Mouse (Mus musculus) small intestine, adult 2 months (tissue): ENCODE data around the gene Dnm1. TPM values are rescaled to one million over a fixed set of nuclear protein-coding genes. Genes with fewer than 3 reads are reported as not detected.

ENCODE experiments used
- H3K27ac ChIP-seq: fragments of 200-500 bp; 2 replicates; pipeline ENCODE4 v1.5.1; 2012; ENCODE audit warnings: low read depth, low read length, control low read depth, inconsistent platforms; ENCODE audit not compliant: insufficient read depth
- H3K27me3 ChIP-seq: fragments of 200-500 bp; 2 replicates; pipeline ENCODE4 v1.6.1; 2012; ENCODE audit warnings: mild to moderate bottlenecking, moderate library complexity, low read length, inconsistent platforms; ENCODE audit not compliant: control insufficient read depth, insufficient read depth
- H3K36me3 ChIP-seq: fragments of 200-500 bp; 2 replicates; pipeline ENCODE4 v1.6.1; 2012; ENCODE audit warnings: mild to moderate bottlenecking, low read length, control low read depth, inconsistent platforms; ENCODE audit not compliant: control insufficient read depth, insufficient read depth
- H3K4me1 ChIP-seq: fragments of 200-500 bp; 2 replicates; pipeline ENCODE4 v1.6.1; 2012; ENCODE audit warnings: low read length, inconsistent platforms, mixed read lengths; ENCODE audit not compliant: control insufficient read depth, insufficient read depth, insufficient read length
- H3K4me3 ChIP-seq: fragments of 200-500 bp; 2 replicates; pipeline ENCODE4 v1.5.1; 2012; ENCODE audit warnings: low read depth, mild to moderate bottlenecking, control low read depth, inconsistent platforms, low read length, moderate library complexity
- CTCF ChIP-seq: fragments of 200-500 bp; IDR thresholded peaks from 2 replicates; pipeline ENCODE4 v1.5.1; 2012; ENCODE audit warnings: low read depth, mild to moderate bottlenecking, control low read depth, inconsistent platforms, low read length, moderate library complexity, mixed read lengths; ENCODE audit not compliant: insufficient replicate concordance, insufficient read length; ENCODE audit errors: extremely low read depth
- POLR2A ChIP-seq: fragments of 200-500 bp; IDR thresholded peaks from 2 replicates; pipeline ENCODE4 v1.6.1; 2012; ENCODE audit warnings: low read depth, mild to moderate bottlenecking, control low read depth, inconsistent platforms, low read length, moderate library complexity
- WGBS: fragments of 180-500 bp; shearing (Covaris S2); methylation state at CpG from one replicate; pipeline ENCODE4 v1.1.7; 2018; 5-methylcytosine and 5-hydroxymethylcytosine counted together
- polyA plus RNA-seq: library from polyadenylated mRNA; depleted of rRNA; stranded (reverse); fragments of >200 nt; gene quantifications from 2 replicates; pipeline ENCODE4 v1.2.3, GENCODE M21; 2012; rRNA removed

Gene Dnm1
- polyA plus RNA-seq, 1 experiment: 480 TPM

GRCm38 (mm10) chr2:32275823-32276222 lies 77.3 kb downstream of the Dnm1 start:
- TF ChIP-seq CTCF: no peak
- H3K36me3 ChIP-seq: peaks cover 34% of the 10 kb centered on the region
- H3K4me3 ChIP-seq: no peak overlapping the region
- WGBS: 49% methylated on average over 3 of the region's 3 CpGs
- H3K27me3 ChIP-seq: no peaks in the 10 kb centered on the region
- H3K27ac ChIP-seq: no peak overlapping the region
- no peaks in the 10 kb centered on the region for H3K4me1 ChIP-seq

GRCm38 (mm10) chr2:32260635-32261034 lies 92.5 kb downstream of the Dnm1 start:
- 33% methylated on average over 4 of the region's 4 CpGs for WGBS
- TF ChIP-seq CTCF (peak; percentile 6; the same call in 1 of the 2 replicates), POLR2A (no peak)
- Histone ChIP-seq H3K36me3 (peaks cover 25% of the 10 kb centered on the region), H3K4me3 (no peak overlapping the region), H3K4me1 (peaks cover 5% of the 10 kb centered on the region), H3K27me3 (no peaks in the 10 kb centered on the region), H3K27ac (no peak overlapping the region)

- under 1% methylated on average over 59 of the region's 59 CpGs for WGBS
- Histone ChIP-seq H3K36me3 (peaks cover 25% of the 10 kb centered on the region), H3K27me3 (no peaks in the 10 kb centered on the region), H3K4me3 (peak within 1 kb of the TSS; percentile 74), H3K4me1 (peaks cover 5% of the 10 kb centered on the region), H3K27ac (peak within 1 kb of the TSS; percentile 50)
- TF ChIP-seq CTCF (no peak), POLR2A (peak; percentile 73; the same call in 1 of the 2 replicates)
These were observed 93.3 kb downstream of the Dnm1 start, which contains the start of gene Uck1 for GRCm38 (mm10) chr2:32259657-32260417. Gene Uck1, minus strand, starts transcription at chr2:32260159.

- WGBS: 13% methylated on average over 6 of the region's 6 CpGs
- Histone ChIP-seq H3K36me3 (peaks cover 31% of the 10 kb centered on the region), H3K27ac (peak overlapping the region; percentile 50), H3K4me1 (peaks cover 5% of the 10 kb centered on the region), H3K4me3 (peak overlapping the region; percentile 74), H3K27me3 (no peaks in the 10 kb centered on the region)
- TF ChIP-seq CTCF (no peak), POLR2A (no peak)
These were observed 94.1 kb downstream of the Dnm1 start for GRCm38 (mm10) chr2:32258887-32259533.

Other genes starting within 250 kb of the Dnm1 start
- 16.3 and 23.4 TPM in 2 replicates for gene Prrc2b, start 202.3 kb downstream of the Dnm1 start, polyA plus RNA-seq
- gene Pomt1, start 116.7 kb downstream of the Dnm1 start, polyA plus RNA-seq: 11.0 and 18.4 TPM in 2 replicates
- 39.0 and 64.9 TPM in 2 replicates for gene Uck1, start 93.2 kb downstream of the Dnm1 start, polyA plus RNA-seq
- 21.7 and 37.4 TPM in 2 replicates for gene Golga2, start 66.0 kb downstream of the Dnm1 start, polyA plus RNA-seq
- 44.8 and 65.3 TPM in 2 replicates for gene Swi5, start 65.3 kb downstream of the Dnm1 start, polyA plus RNA-seq
- 121 and 275 TPM in 2 replicates for gene Ciz1, start 1.0 kb downstream of the Dnm1 start, polyA plus RNA-seq
- gene 1110008P14Rik, start 28.6 kb upstream of the Dnm1 start, polyA plus RNA-seq: 117 and 134 TPM in 2 replicates
- gene Lcn2, start 34.9 kb upstream of the Dnm1 start, polyA plus RNA-seq: 5.5 and 5.8 TPM in 2 replicates
- 22.3 and 32.6 TPM in 2 replicates for gene Ptges2, start 42.6 kb upstream of the Dnm1 start, polyA plus RNA-seq
- gene Naif1, start 97.1 kb upstream of the Dnm1 start, polyA plus RNA-seq: 2.4 and 4.4 TPM in 2 replicates
- gene Slc25a25, start 98.1 kb upstream of the Dnm1 start, polyA plus RNA-seq: 12.5 and 27.0 TPM in 2 replicates
- gene Fam102a, start 182.0 kb upstream of the Dnm1 start, polyA plus RNA-seq: 55.2 and 96.2 TPM in 2 replicates
- gene Dpm2, start 217.5 kb upstream of the Dnm1 start, polyA plus RNA-seq: 49.3 and 87.5 TPM in 2 replicates
- 0.15 and 0.25 TPM in 2 replicates for gene Pip5kl1, start 221.5 kb upstream of the Dnm1 start, polyA plus RNA-seq
- not detected in 2 replicates for gene 9430097D07Rik, start 222.3 kb upstream of the Dnm1 start, polyA plus RNA-seq
- 9.1 and 9.6 TPM in 2 replicates for gene St6galnac4, start 233.8 kb upstream of the Dnm1 start, polyA plus RNA-seq
- gene St6galnac6, start 246.4 kb upstream of the Dnm1 start, polyA plus RNA-seq: 12.5 and 18.2 TPM in 2 replicates